Mouse (Mus musculus): ENCODE results near the gene Ormdl1.

- no peak for TF ChIP-seq GATA1 (IDR thresholded peaks at IDR 0.05; ENCODE audit: borderline replicate concordance, low read length)
- no peak for TF ChIP-seq FLI1 (IDR thresholded peaks at IDR 0.05; ENCODE audit: low read length)
Observed at GRCm38 (mm10) chr1:53269901-53270300, 27.0 kb upstream of the Ormdl1 start.

Data from megakaryocyte, embryonic 14.5 days (primary cell).